Mouse (Mus musculus) spleen, postnatal 36 days (tissue): ENCODE data around the gene Dapk1.

Experiments
- DNase-seq, 2 experiments: peaks; one replicate each; pipeline ENCODE4 v3.0.0; 2022; ENCODE audit warnings: low spot score in 2 of 2, mixed read lengths in 1 of 2

Gene Dapk1

GRCm38 (mm10) chr13:60615057-60615650, 13.4 kb downstream of the Dapk1 start:
- no peak for DNase-seq

DNA sequence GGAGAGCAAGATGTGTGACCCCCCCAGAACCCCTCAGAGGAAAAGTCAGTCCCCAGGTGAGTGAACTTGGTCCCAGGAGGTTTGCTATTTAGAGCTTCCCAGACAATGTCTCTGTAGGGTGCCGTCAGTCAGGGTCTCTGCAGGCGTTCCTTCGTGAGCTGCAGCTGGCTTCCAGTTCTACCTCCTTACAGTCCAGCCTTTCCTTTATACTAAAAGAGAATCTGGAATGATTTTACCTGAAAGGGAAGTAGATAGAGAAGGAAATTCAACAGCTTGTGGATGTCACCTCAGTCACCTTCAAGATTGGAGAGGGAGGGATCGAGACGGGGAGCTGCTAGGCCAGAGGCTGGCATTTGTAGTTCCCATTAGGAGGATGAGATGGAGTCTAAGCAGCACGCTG, 14.3 kb downstream of the Dapk1 start:
- DNase-seq, result no peak

DNA sequence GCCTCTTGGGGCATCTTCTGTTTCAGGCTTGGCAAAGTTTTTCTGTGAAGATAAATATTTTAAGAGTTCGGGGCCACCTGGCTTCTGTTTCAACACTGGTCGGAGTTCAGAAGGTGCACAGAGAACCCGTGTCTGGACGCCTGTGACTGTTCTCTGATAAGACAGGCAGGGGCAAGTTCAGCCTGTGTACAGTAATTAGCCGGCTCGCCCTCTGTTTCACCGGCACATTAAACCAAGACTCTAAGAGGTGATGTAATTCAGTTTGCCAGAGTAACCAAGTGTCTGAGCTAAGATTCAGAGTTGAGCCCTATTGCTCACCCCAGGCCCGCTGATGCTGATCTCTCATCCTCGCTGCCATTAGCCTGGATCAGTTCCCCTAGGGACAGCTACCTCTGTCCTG, 16.5 kb downstream of the Dapk1 start:
- no peak for DNase-seq

DNA sequence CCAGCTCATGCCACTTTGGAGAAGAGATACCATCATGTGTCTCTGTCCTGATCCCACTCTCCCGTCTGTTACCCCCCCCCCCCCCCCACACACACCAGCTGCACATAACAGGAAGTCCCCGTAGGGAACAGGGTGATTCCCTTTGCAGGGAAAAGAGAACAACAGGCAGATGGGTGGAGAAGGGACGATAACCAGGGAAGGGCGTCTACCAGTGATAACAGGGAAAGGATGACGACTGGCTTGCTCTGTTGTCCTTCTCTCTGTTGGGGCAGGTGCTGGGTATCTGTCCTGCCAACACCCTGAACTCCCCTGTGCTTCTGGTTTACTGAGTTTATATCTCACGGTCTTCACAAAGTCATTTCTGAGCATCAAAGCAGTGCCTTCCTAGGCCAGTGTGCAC, 18.0 kb downstream of the Dapk1 start:
- no peak for DNase-seq

GRCm38 (mm10) chr13:60621411-60621965, 19.7 kb downstream of the Dapk1 start:
- DNase-seq, result no peak

- no peak for DNase-seq
These were observed 23.8 kb downstream of the Dapk1 start for GRCm38 (mm10) chr13:60625581-60625980.

- DNase-seq, result no peak
These were observed 26.3 kb downstream of the Dapk1 start for GRCm38 (mm10) chr13:60627843-60628656.

GRCm38 (mm10) chr13:60628657-60628950, 26.9 kb downstream of the Dapk1 start:
- no peak for DNase-seq

- no peak for DNase-seq
These were observed 27.7 kb downstream of the Dapk1 start for GRCm38 (mm10) chr13:60629419-60629818.

DNA sequence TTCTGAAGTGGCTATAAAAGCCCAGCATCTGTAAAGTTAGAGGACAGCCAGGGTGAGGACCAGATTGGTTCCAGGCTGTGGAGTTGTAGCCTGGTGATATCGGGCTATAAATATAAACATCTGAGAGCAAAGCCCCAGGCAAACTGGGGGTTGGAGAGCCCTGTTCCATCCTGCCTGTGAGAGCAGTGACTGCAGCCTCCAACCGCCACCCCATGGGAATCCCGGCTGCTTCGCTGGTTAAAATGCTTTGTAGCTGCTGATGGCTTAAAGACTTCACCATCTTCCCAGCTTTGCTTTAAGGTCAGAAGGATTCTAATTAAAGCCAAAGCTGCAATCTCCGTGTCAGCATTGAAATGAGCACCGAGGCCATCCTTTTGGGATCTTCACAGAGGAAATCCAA, 32.2 kb downstream of the Dapk1 start:
- DNase-seq, result no peak

DNA sequence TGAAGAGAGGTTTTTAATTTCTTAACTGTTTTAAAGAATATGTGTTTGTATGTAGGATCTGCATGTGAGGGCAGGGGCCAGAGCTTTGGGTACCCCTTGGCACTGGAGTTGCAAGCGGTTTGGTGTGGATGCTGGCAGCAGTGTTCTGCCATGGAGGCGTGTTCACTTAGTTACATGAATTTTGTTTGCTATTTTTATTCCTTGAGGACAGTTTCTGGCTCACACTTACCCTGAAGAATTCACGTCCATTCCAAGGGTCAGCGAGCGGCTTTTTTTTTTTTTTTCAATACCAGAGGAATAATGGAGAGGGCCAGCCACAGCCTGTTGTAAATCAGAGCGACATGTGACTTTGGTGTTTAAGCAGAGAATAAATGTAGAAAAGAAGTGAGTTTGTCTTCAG, 33.9 kb downstream of the Dapk1 start:
- no peak for DNase-seq

- DNase-seq, result no peak
These were observed 37.8 kb downstream of the Dapk1 start for GRCm38 (mm10) chr13:60639482-60640055.

GRCm38 (mm10) chr13:60640420-60640819, 38.7 kb downstream of the Dapk1 start:
- DNase-seq, result no peak

GRCm38 (mm10) chr13:60644457-60644889, 42.7 kb downstream of the Dapk1 start:
- no peak for DNase-seq

- no peak for DNase-seq
These were observed 45.0 kb downstream of the Dapk1 start for GRCm38 (mm10) chr13:60646791-60647190.

DNA sequence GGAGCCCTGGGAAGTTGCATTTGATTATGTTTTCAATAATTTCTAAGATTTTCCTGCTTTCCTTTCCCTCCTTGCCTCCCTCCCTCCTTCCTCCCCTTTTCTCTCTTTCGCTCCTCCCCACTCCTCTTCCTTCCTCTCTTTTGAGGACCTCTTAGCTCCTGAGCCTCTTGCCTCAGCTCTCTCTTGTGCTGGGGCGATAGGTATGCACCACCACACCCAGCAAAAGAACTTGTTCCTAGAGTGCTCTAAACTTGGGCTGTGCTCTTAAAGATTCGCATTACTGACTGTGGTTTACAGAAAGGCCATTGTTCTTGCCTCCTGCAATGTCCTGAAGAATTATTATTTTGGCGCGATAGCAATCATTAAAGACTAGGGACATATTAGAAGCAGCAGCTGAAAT, 46.6 kb downstream of the Dapk1 start:
- no peak for DNase-seq

GRCm38 (mm10) chr13:60650000-60650399, 48.3 kb downstream of the Dapk1 start:
- DNase-seq, result no peak

DNA sequence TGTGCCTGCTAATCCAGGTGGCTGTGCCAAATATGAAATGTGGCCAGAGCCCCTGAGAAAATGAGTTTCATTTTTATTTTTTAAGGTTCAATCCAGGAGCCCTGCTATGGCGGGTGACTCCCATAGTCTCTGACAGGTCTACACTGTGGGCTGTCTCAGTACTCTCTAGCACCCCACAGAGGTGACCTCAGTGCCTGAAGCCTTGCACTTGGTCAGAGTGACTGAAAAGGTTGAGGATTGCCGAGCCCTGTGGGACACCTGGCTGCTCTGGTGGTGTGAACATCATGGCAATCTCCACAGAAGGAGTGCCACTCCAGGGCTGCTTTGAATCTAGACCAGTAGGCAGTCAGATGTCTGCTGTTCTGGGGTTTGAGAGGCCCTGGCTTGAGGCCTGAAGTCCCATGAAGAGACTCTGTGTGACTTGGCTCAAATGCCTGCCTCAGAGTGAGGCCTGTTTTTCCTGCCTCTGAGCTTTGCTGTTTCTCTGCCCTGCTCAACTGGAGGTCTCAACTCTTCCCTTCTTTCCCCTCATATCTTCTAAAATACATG, 52.3 kb downstream of the Dapk1 start:
- no peak for DNase-seq

GRCm38 (mm10) chr13:60655246-60655645, 53.5 kb downstream of the Dapk1 start:
- DNase-seq, result no peak

DNA sequence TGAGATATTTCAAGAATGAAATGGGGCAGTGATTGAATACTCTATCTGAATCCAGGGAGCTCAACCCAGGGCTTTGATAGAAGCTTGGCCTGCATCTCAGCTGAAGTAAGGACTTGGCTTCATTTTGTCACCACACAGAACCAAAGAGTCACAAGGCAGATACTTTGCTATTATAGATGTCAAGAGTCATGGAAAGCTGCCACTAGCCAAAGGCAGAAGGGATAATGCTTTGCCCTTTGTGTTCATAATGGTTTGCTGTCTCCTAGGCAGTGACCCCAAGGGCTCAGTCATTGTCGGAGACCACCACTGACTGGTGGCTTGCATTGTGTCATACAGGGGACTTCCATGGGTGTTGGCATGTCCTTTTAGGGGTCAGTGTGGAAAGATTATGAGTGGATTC, 57.9 kb downstream of the Dapk1 start:
- DNase-seq, result no peak

DNA sequence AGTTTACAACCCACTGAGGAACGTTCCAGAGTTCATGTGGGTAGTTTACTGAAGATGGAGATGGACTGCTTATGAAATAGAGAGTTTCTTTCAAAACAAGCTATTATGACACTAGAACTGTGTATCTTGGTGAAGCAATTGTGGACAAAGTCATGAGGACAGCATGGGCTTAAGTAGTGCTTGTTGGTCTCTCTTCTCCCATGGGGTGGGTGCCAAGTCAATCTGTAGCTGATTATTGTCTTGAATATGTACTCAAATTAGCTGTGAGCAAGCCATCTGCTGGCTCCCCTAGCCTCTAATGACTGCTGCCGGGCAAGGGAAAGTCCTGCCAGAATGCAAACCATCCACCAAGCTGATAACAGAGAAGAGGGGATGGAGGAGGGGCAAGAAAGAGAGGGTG, 58.3 kb downstream of the Dapk1 start:
- DNase-seq, result no peak

DNA sequence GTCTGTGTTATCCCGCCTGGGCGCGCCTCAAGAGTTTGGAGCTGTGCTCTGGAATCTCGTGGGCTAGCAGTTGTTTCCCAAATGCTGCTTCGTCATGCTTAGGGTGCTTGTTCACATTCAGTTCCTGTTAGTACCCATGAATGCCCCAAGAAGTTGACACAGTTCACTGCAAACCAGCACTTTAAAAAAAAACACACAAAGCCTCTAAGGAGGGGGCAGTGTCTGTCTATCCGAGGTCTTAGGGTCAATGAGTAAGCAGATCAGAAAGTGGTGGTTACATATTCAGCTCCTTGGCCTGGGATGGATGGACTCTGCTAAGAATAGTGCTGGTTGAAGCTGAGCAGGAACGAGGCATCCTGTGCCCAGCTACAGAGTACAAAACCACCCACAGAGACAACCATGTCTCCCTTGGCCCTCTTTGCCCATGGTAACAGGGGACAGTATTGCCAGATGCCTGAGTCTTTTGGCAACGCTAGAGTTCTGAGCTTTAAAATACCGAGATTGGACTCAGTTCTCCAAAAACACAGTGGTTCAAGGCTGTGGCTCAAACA, 59.0 kb downstream of the Dapk1 start:
- DNase-seq, result no peak
